Mouse (Mus musculus): ENCODE results near the gene Vmn2r69. TPM values are rescaled to one million over a fixed set of nuclear protein-coding genes. Genes with fewer than 3 reads are reported as not detected.

Gene Vmn2r69
- polyA plus RNA-seq (2015; fragmentation: Nextera tagmentation; extraction: Ambion mirVana) = not detected in 2 replicates

- Histone ChIP-seq H3K4me2 (replicated peaks; ENCODE audit: low read depth) (no peak within 1 kb of the TSS), H3K4me3 (ENCODE audit: low read depth, low read length) (no peak within 1 kb of the TSS), H3K27ac (ENCODE audit: low read depth, low read length) (no peak within 1 kb of the TSS), H3K27me3 (replicated peaks; ENCODE audit: control insufficient read depth, insufficient read depth, low read length) (no peaks in the 10 kb centered on the region), H3K4me1 (replicated peaks; ENCODE audit: control insufficient read depth, insufficient read depth, low read length) (no peaks in the 10 kb centered on the region), H3K9me3 (ENCODE audit: control insufficient read depth) (no peaks in the 10 kb centered on the region), H3K36me3 (ENCODE audit: control insufficient read depth, insufficient read depth) (no peaks in the 10 kb centered on the region), H3K9ac (ENCODE audit: low read depth, low read length) (no peak within 1 kb of the TSS)
- TF ChIP-seq CTCF (IDR thresholded peaks at IDR 0.05; ENCODE audit: low read depth) = no peak
- no peak for ATAC-seq
- 68% methylated on average over 3 of the region's 3 CpGs for WGBS
Measured at GRCm38 (mm10) chr7:85415820-85416219, at the start of gene Vmn2r69. Gene Vmn2r69, minus strand, starts transcription at chr7:85415920.

Other genes with a start within 250 kb of the Vmn2r69 start
- not detected in 2 replicates for gene Vmn2r68, start 178.1 kb downstream of the Vmn2r69 start, polyA plus RNA-seq (2015; fragmentation: Nextera tagmentation; extraction: Ambion mirVana)
- not detected in 2 replicates for gene Vmn2r71, start 147.2 kb upstream of the Vmn2r69 start, polyA plus RNA-seq (2015; fragmentation: Nextera tagmentation; extraction: Ambion mirVana)
- not detected in 2 replicates for gene Vmn2r70, start 153.3 kb upstream of the Vmn2r69 start, polyA plus RNA-seq (2015; fragmentation: Nextera tagmentation; extraction: Ambion mirVana)